Mouse (Mus musculus) lung, postnatal 0 days (tissue): ENCODE measurements around the gene Has3. TPM values are rescaled to one million over a fixed set of nuclear protein-coding genes. Genes with fewer than 3 reads are reported as not detected.
A peak's percentile ranks its signal among the peaks of the same experiment; 100 is the strongest.

ENCODE experiments used
- ATAC-seq: fragments of 200-750 bp; cut with Nextera tagmentation; 2 replicates; pipeline ENCODE4 v1.8.0; 2017; ENCODE audit warnings: moderate library complexity
- DNase-seq: peaks from one replicate; pipeline ENCODE4 v3.0.0-alpha.2; 2016; ENCODE audit warnings: low spot score
- H3K27ac ChIP-seq: fragments of 300-500 bp; sonication (generic); 2 replicates; pipeline ENCODE4 v1.5.1; 2014; ENCODE audit warnings: antibody characterized with exemption, mild to moderate bottlenecking, low read length, mixed read lengths
- H3K27me3 ChIP-seq: fragments of 300-500 bp; sonication (generic); replicated peaks from 2 replicates; pipeline ENCODE4 v1.6.1; 2014; ENCODE audit warnings: low read length, mixed read lengths; ENCODE audit not compliant: insufficient read depth
- H3K36me3 ChIP-seq: fragments of 300-500 bp; sonication (generic); 2 replicates; pipeline ENCODE4 v1.6.1; 2014; ENCODE audit warnings: low read length, mixed read lengths; ENCODE audit not compliant: insufficient read depth
- H3K4me1 ChIP-seq: fragments of 300-500 bp; sonication (generic); 2 replicates; pipeline ENCODE4 v1.6.1; 2014; ENCODE audit warnings: antibody characterized with exemption, low read depth, low read length, mixed read lengths; ENCODE audit not compliant: insufficient read depth
- H3K4me2 ChIP-seq: fragments of 300-500 bp; sonication (generic); replicated peaks from 2 replicates; pipeline ENCODE4 v1.6.1; 2014; ENCODE audit warnings: low read depth, mild to moderate bottlenecking, low read length, moderate library complexity, mixed read lengths
- H3K4me3 ChIP-seq: fragments of 300-500 bp; sonication (generic); 2 replicates; pipeline ENCODE4 v1.5.1; 2014; ENCODE audit warnings: low read depth, low read length
- H3K9ac ChIP-seq: fragments of 300-500 bp; sonication (generic); replicated peaks from 2 replicates; pipeline ENCODE4 v1.6.1; 2014; ENCODE audit warnings: low read depth, mild to moderate bottlenecking
- H3K9me3 ChIP-seq: fragments of 300-500 bp; sonication (generic); 2 replicates; pipeline ENCODE4 v1.6.1; 2016; ENCODE audit warnings: low read length, mixed read lengths
- CTCF ChIP-seq: IDR thresholded peaks from 2 replicates; pipeline ENCODE4 v1.5.1; 2016; ENCODE audit warnings: antibody characterized with exemption, mild to moderate bottlenecking
- EP300 ChIP-seq: IDR thresholded peaks from 2 replicates; pipeline ENCODE4 v1.6.1; 2016; ENCODE audit warnings: antibody characterized with exemption, mild to moderate bottlenecking, control low read depth
- WGBS: fragments of 180-500 bp; shearing (Covaris S2); extraction: QIAGEN DNeasy Blood & Tissue Kit; methylation state at CpG from one replicate; pipeline ENCODE4 v1.1.7; 2014; 5-methylcytosine and 5-hydroxymethylcytosine counted together
- polyA plus RNA-seq: library from polyadenylated mRNA; unstranded; fragments of >200 nt; fragmentation: Nextera tagmentation; extraction: Ambion mirVana; gene quantifications from 2 replicates; pipeline ENCODE4 v1.2.1, GENCODE M21; 2015

Gene Has3
- 0.13 and 0.32 TPM in 2 replicates for polyA plus RNA-seq

- Histone ChIP-seq H3K9ac (peak within 1 kb of the TSS; percentile 23; the same call in 1 of the 2 replicates), H3K27me3 (peaks cover 4% of the 10 kb centered on the region; the same call in 1 of the 2 replicates), H3K4me2 (peak within 1 kb of the TSS; percentile 97), H3K4me3 (peak within 1 kb of the TSS; percentile 50), H3K27ac (no peak within 1 kb of the TSS), H3K36me3 (no peaks in the 10 kb centered on the region), H3K9me3 (no peaks in the 10 kb centered on the region), H3K4me1 (peaks cover 20% of the 10 kb centered on the region)
- 1% methylated on average over 18 of the region's 18 CpGs for WGBS
- ATAC-seq, result no peak
- no peak for TF ChIP-seq CTCF
- TF ChIP-seq EP300, result no peak
- peak; percentile 30 for DNase-seq
Observed at GRCm38 (mm10) chr8:106870051-106870450, at the start of gene Has3. Has3 (plus strand) TSS chr8:106870242.

- 72% methylated on average over 14 of the region's 14 CpGs for WGBS
- TF ChIP-seq CTCF (no peak), EP300 (no peak)
- Histone ChIP-seq H3K9me3 (no peaks in the 10 kb centered on the region), H3K36me3 (no peaks in the 10 kb centered on the region; the same call in 1 of the 2 replicates), H3K9ac (no peak overlapping the region), H3K4me3 (no peak overlapping the region), H3K4me1 (no peaks in the 10 kb centered on the region), H3K4me2 (no peak overlapping the region), H3K27me3 (no peaks in the 10 kb centered on the region), H3K27ac (no peak overlapping the region)
- ATAC-seq, result no peak
- no peak for DNase-seq
Observed at GRCm38 (mm10) chr8:106820553-106821515, 49.2 kb upstream of the Has3 start.

DNA sequence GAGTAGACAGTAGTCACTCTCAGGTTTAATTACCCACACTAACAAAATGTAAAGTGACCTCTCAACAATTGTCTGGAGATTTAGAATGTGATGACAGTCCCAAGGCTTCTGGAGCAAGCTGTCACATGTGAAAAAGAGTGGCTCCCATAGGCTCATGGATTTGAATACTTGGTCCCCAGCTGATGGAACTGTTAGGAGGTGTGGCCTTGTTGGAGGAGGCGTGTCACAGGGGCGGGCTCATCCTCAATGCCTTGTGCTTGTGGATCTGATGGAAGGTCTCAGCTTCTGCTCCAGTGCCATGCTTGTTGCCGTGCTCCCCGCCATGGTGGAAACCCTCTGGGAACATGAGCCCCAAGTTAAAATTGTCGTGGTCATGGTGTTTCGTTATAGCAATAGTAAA is 41.1 kb upstream of the Has3 start:
- Histone ChIP-seq H3K36me3 (no peaks in the 10 kb centered on the region), H3K4me1 (no peaks in the 10 kb centered on the region), H3K27ac (no peak overlapping the region), H3K9me3 (no peaks in the 10 kb centered on the region), H3K9ac (no peak overlapping the region), H3K4me3 (no peak overlapping the region), H3K27me3 (no peaks in the 10 kb centered on the region), H3K4me2 (no peak overlapping the region)
- ATAC-seq, result no peak
- no peak for DNase-seq
- no peak for TF ChIP-seq EP300
- no peak for TF ChIP-seq CTCF
- WGBS, result 84% methylated on average over 6 of the region's 6 CpGs

DNA sequence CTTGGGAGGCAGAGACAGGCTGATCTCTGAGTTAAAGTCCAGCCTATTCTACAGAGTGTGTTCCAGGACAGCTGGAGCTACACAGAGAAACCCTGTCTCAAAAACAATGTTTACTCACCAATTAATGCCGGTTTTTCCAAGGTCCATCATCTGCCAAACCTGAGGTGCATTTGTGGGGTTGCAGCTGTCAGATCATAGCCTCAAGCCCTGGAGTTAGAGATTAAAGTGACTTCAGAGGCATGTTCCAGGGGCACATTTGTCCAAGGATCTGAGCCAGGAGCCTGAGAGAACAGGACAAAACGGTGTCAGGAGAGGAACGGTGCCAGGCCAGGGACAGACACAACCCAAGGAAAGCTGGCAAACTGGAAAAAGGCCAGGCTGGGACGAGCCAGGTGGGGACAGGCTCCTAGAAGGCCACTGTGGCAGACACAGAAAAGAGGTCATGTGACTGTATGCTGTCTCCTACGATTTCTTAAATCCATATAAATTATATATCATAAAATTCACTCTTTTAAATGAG is 40.5 kb upstream of the Has3 start:
- Histone ChIP-seq H3K4me3 (no peak overlapping the region), H3K4me2 (no peak overlapping the region)

GRCm38 (mm10) chr8:106834899-106835298 is 35.1 kb upstream of the Has3 start:
- Histone ChIP-seq H3K27ac (no peak overlapping the region), H3K27me3 (no peaks in the 10 kb centered on the region), H3K9me3 (no peaks in the 10 kb centered on the region), H3K36me3 (no peaks in the 10 kb centered on the region), H3K4me2 (no peak overlapping the region), H3K4me3 (no peak overlapping the region), H3K9ac (no peak overlapping the region), H3K4me1 (no peaks in the 10 kb centered on the region)
- TF ChIP-seq CTCF, result no peak
- ATAC-seq (no peak), DNase-seq (no peak)
- 44% methylated on average over 1 of the region's 1 CpGs for WGBS

More for the DNA sequence above, 40.5 kb upstream of the Has3 start:
- TF ChIP-seq EP300, result no peak
- TF ChIP-seq CTCF, result no peak
- Histone ChIP-seq H3K36me3 (no peaks in the 10 kb centered on the region), H3K4me1 (no peaks in the 10 kb centered on the region), H3K9ac (no peak overlapping the region), H3K27ac (no peak overlapping the region), H3K9me3 (no peaks in the 10 kb centered on the region), H3K27me3 (no peaks in the 10 kb centered on the region)
- no peak for DNase-seq
- ATAC-seq, result no peak
- WGBS, result 70% methylated on average over 5 of the region's 5 CpGs

DNA sequence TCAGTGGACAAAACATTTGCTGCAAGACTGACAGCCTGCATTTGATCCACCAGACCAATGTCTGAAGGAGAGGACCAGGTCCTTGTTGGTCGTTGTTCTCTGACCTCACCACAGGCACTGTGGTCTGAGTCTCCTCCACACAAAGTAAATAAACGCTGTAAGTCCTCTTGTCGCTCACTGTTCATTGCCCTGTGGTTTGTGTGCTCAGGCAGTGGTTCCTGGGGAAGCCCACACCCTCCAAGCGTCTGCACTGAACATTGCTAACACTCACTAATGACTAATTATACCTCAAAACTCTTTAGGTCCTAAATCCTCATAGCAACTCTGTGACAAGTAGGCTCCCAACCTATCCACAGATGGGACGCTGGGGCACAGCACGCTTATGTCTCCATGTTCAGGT is 33.5 kb upstream of the Has3 start:
- ATAC-seq (peak; percentile 73), DNase-seq (peak; percentile 63)
- Histone ChIP-seq H3K9ac (no peak overlapping the region), H3K27me3 (no peaks in the 10 kb centered on the region), H3K4me3 (no peak overlapping the region), H3K4me2 (no peak overlapping the region), H3K4me1 (no peaks in the 10 kb centered on the region), H3K27ac (peak overlapping the region; percentile 32; the same call in 1 of the 2 replicates), H3K36me3 (no peaks in the 10 kb centered on the region), H3K9me3 (no peaks in the 10 kb centered on the region)
- no peak for TF ChIP-seq EP300
- no peak for TF ChIP-seq CTCF
- WGBS, result 43% methylated on average over 6 of the region's 6 CpGs
